Mouse (Mus musculus): ENCODE data around the gene Tbc1d5.

Gene Tbc1d5

GRCm38 (mm10) chr17:51179195-51179953 is at the start of gene Tbc1d5:
TSS of gene Tbc1d5 (minus strand) at chr17:51179352.
- peak; percentile 94 to 96 for DNase-seq

- DNase-seq = no peak
These were observed 46.9 kb upstream of the Tbc1d5 start for GRCm38 (mm10) chr17:51226056-51226455.

- DNase-seq = no peak
These were observed 44.0 kb upstream of the Tbc1d5 start for GRCm38 (mm10) chr17:51223152-51223551.

GRCm38 (mm10) chr17:51221075-51221474 is 41.9 kb upstream of the Tbc1d5 start:
- DNase-seq = no peak

- no peak for DNase-seq
These were observed 40.7 kb upstream of the Tbc1d5 start for GRCm38 (mm10) chr17:51219897-51220296.

GRCm38 (mm10) chr17:51216426-51216825 is 37.3 kb upstream of the Tbc1d5 start:
- no peak for DNase-seq

GRCm38 (mm10) chr17:51209565-51209964 is 30.4 kb upstream of the Tbc1d5 start:
- no peak for DNase-seq

GRCm38 (mm10) chr17:51204643-51205042 is 25.5 kb upstream of the Tbc1d5 start:
- no peak for DNase-seq

- no peak for DNase-seq
These were observed 16.4 kb upstream of the Tbc1d5 start for GRCm38 (mm10) chr17:51195561-51195960.

GRCm38 (mm10) chr17:51194787-51195186 is 15.6 kb upstream of the Tbc1d5 start:
- no peak for DNase-seq

GRCm38 (mm10) chr17:51191381-51191780 is 12.2 kb upstream of the Tbc1d5 start:
- DNase-seq = no peak

- no peak for DNase-seq
These were observed 3.6 kb upstream of the Tbc1d5 start for GRCm38 (mm10) chr17:51182715-51183114.

GRCm38 (mm10) chr17:51178491-51179194 is 509 bp downstream of the Tbc1d5 start:
- peak; percentile 77 to 86 for DNase-seq

- peak in 1 of 2 experiments; percentile 13 for DNase-seq
These were observed 1.2 kb downstream of the Tbc1d5 start for GRCm38 (mm10) chr17:51177923-51178322.

GRCm38 (mm10) chr17:51172332-51172731 is 6.8 kb downstream of the Tbc1d5 start:
- DNase-seq = no peak

- DNase-seq = no peak
These were observed 7.6 kb downstream of the Tbc1d5 start for GRCm38 (mm10) chr17:51171504-51171903.

GRCm38 (mm10) chr17:51169911-51170310 is 9.2 kb downstream of the Tbc1d5 start:
- DNase-seq = no peak

- no peak for DNase-seq
These were observed 16.8 kb downstream of the Tbc1d5 start for GRCm38 (mm10) chr17:51162366-51162765.

GRCm38 (mm10) chr17:51159261-51159660 is 19.9 kb downstream of the Tbc1d5 start:
- DNase-seq = peak in 1 of 2 experiments; percentile 6

- DNase-seq = no peak
These were observed 28.2 kb downstream of the Tbc1d5 start for GRCm38 (mm10) chr17:51150999-51151398.

GRCm38 (mm10) chr17:51144983-51145382 is 34.2 kb downstream of the Tbc1d5 start:
- DNase-seq = peak in 1 of 2 experiments; percentile 3

GRCm38 (mm10) chr17:51142095-51142494 is 37.1 kb downstream of the Tbc1d5 start:
- DNase-seq = no peak

GRCm38 (mm10) chr17:51111194-51111593 is 68.0 kb downstream of the Tbc1d5 start:
- DNase-seq = no peak

GRCm38 (mm10) chr17:51104294-51104693 is 74.9 kb downstream of the Tbc1d5 start:
- no peak for DNase-seq

All from kidney, postnatal 4 days (tissue).